Mouse (Mus musculus): ENCODE measurements around the gene Tlx2. TPM values are rescaled to one million over a fixed set of nuclear protein-coding genes. Genes with fewer than 3 reads are reported as not detected.

Gene Tlx2
- polyA plus RNA-seq, 1 experiment: not detected

DNA sequence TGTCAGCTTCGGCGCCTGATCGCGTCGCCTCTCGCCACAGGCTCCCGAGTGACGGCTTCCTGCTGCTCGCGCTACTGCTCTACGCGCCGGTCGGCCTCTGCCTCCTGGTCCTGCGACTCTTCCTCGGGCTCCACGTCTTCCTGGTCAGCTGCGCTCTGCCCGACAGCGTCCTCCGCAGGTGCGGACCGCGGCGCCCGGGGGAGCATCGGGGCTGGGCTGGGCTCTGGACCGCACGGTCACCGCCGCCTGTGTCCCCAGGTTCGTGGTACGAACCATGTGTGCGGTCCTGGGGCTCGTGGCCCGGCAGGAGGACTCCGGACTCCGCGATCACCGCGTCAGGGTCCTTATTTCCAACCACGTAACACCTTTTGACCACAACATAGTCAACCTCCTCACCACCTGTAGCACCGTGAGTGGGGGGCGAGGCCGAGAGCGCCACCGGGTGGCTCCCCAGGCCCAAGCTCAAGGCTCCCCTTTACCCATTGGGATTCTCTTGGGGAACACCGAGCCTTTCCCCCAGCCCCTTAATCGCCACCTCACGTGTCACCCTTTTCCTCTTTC, 15.1 kb downstream of the Tlx2 start, which contains the start of gene Htra2:
Htra2 (minus strand) TSS at position 403 of the 561 bp plus-strand sequence.
- no peak for DNase-seq (ENCODE audit: low read depth)

DNA sequence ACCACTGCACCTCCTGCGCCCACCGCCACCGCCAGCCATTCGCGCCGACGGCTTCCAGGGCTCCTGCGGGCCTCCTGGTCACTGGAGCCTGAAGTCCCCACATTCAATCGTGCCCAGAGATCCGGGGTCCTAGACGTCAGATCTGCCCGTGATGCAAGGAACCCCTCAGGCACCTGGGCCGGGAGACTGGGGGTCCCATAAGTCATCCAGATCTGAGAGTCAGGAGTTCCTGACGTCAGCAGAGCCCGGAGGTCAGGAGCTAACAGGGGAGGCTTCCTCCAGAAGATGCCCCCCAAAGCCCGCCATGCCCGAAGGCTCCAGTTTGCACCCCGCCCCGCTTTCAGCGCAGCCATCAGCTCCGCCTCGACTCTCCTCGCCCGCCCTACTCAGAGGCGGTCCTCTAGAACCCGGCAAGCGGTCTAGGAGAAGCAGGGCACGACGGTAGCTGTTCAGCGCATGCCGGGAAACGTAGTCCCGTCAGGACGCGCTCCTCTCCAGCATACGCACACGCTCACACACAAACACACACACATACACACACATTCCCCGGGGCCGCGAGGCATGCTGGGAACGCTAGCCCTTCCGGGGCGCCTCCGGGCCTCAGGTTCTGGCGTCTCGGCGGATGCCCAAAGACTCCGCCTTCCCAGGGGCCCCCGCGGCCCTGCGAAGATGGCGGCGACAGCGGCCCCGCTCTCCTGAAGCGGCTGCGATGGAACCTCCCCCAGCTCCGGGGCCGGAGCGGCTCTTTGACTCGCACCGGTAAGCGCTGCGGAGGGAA, 15.8 kb downstream of the Tlx2 start, which contains the start of gene Aup1:
Aup1 (plus strand) TSS at position 448 of the 778 bp plus-strand sequence.
- peak; percentile 60 for DNase-seq (ENCODE audit: low read depth)

DNA sequence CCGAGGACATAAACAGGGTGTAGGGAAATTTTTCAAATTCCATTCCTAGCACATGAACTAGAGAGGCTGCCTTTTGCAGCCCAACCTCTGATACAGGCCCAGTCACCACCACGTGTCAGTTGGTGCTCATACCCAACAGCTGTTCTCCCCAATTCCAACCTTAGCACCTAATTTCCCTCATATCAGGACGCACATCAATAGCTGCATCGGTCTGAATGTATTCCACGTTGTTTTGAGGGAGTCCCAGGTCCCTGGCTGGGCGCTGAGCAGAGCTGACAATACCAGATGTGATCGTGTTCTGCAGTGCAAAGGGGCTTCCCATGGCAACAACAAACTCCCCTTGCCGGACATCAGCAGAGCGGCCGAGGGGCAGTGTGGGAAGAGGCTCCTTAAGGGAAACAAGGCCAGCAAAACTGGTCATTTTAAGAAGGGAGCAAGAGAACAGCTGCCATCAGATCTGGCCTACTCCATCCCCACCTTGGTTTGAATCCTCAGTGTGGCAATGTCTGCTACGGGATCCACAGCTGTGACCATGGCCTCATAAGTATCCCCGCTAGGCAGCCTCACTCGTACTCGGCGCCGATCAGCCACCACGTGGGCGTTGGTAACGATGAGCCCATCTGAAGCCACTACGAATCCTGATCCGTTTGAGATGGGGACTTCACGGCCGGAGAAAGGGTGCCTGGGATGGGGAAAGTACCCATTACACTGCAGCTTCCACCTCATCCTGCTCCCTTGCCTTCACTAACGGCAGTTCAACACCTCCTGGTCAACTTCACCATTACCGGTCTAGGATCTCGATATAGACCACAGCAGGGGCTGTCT, 16.7 kb downstream of the Tlx2 start:
- DNase-seq (ENCODE audit: low read depth): no peak

DNA sequence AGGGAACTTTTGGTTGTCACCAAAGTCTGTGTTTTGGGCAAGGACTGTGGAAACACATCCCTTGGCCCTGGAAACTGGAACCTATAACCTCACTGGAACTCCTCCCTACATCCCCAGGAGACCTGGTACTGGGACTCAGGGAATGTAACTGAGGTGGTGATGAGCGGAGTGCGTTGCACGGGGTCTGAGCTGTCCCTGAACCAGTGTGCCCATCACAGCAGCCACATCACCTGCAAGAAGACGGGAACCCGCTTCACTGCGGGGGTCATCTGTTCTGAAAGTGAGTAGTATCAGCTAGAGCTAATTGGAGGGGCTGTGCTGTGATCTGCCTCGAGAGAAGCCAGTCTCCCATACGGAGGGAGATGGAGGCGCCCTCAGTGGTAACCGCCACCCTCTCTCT, 20.7 kb downstream of the Tlx2 start:
- DNase-seq (ENCODE audit: low read depth): no peak

DNA sequence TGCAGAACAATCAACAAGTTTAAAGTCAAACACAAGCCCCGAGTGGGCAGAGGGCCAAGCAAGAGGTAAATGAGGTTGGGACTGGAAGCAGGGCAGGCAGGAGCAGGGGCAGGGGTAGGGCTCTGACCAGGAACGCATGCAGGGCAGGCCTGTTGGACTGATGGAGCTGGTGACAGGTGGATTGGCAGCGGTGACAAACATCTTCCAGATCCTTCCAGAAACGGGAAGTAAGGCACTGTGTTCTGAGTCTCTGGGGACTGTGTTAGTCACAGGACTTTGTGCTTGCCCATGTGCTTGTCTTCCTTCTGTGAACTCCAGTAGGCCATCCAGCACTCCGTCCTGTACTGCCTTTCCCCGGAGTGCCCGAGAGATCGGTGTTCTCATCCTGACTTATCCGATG, 25.4 kb downstream of the Tlx2 start:
- no peak for DNase-seq (ENCODE audit: low read depth)

DNA sequence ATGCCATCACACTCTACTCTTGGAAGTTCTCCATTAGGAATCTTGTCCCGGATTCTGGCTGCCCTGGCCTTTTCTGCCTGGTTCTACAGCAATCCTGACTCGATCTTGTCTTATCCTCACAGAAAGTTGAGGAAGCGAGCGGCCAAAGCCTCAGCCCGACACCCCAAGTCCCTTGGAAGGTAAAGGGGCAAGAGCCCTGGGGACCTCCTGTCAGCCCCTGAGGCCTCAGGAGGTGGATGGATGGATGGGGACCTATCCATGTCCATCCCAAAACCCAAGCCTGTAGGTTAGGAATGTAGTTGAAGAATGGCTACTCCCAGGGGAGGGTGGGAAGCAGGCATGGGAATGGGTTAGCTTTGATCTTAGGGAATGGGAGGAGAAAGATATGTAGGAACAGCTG, 26.1 kb downstream of the Tlx2 start:
- no peak for DNase-seq (ENCODE audit: low read depth)

DNA sequence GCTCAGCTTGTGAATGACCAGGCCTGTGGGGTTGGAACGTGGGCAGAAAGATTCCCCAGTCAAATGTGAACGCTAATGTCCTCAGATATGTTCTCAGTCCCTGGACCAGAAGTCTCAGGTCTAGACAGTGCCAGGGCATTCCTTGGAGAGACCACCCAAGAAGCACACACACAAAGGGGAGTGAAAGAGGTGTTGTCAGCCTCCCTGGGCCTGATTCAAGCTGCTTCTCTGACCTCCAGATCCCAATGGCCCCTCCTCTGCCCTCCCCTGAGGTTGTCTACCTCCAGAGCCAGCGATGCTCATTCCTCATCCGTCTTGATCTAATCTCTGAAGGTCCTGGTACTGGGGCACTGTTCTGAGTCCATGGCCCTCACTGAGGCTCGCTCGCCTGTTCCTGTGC, 26.5 kb downstream of the Tlx2 start:
- DNase-seq (ENCODE audit: low read depth): no peak

DNA sequence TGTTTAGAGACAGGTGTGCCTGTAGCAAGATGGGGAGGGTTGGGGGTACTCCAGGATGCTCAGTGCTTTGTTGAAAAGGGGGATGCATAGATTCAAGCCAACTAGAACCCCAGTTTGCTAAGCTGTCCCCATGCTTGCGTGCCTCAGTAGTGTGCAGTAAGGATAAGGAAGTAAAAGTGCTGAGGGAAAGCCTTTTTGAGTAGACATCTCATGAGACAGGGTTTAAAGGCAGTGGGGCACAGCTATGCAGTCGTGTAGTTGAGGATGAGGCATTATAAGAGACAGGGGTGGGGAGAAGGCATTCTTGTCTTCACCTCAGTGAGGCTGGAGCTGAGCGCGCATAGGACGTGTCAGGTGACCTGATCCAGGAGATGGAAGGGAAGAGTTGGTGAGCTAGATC, 29.5 kb downstream of the Tlx2 start:
- no peak for DNase-seq (ENCODE audit: low read depth)

DNA sequence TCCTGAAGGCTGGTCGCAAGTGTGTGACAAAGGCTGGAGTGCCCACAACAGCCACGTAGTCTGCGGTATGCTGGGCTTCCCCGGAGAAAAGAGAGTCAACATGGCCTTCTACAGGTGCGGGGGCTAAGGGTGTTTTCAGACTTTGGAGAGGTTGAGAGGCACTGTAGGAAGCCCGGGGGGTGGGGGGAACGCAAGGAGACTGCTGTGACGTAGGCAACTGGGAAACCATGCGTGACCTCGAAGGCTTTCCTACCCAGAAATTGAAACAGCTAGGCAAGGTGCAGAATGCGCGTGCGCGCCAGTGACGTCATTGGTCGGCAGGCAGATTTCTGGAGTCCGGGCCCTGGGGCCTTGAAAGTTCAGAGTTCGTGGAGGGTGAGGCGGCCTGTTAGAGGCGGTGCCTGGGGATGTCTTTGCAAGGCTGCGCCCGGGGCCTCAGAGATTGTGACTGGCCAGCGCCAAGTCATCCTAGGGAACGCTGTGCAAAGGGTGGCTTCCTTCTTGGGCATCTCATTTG, 31.5 kb downstream of the Tlx2 start:
- DNase-seq (ENCODE audit: low read depth): no peak

DNA sequence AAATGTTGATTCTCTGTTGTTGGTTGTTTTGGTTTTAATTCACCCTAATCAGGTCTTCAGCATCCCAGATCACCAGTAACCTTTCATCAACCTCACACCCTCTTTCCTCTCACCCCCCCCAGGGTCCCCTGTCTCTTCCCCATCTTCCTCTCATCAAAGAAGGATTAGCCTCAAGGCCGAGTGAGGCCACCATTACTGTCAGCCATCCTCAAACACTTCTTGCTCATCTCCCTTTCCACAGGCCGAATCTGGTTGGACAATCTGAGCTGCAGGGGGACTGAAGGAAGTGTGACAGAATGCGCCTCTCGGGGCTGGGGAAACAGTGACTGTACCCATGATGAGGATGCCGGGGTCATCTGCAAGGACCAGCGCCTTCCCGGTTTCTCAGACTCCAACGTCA, 32.9 kb downstream of the Tlx2 start:
- DNase-seq (ENCODE audit: low read depth): no peak

DNA sequence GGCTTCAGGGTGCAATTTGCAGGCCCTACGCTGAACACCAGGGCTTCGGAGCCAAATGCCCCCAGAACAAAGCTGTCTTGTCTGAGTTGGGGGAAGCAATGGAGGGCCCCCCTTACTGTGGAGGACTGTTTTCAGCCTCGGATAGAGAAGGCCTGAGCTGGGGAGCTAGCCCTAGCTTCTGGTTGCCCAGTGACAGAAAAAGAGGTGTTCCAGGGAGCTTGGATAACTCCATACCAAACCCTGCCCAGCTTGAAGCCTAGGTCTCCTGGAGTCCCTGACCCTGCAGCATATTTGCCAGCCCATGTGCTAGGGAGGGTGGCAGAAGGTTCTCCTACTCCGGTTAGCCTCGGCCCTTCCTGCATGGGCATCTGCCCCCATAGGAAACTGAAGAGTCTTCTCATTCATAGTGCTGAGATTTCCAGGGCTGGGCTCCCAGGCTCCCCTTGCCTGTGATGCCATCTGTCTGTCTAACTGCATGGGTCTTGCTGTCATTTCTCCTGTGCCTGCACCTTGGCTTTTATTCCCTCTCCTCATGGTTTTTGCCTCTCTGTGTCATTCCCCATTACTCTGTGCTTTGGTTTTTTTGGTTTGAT, 35.5 kb downstream of the Tlx2 start:
- DNase-seq (ENCODE audit: low read depth): no peak

DNA sequence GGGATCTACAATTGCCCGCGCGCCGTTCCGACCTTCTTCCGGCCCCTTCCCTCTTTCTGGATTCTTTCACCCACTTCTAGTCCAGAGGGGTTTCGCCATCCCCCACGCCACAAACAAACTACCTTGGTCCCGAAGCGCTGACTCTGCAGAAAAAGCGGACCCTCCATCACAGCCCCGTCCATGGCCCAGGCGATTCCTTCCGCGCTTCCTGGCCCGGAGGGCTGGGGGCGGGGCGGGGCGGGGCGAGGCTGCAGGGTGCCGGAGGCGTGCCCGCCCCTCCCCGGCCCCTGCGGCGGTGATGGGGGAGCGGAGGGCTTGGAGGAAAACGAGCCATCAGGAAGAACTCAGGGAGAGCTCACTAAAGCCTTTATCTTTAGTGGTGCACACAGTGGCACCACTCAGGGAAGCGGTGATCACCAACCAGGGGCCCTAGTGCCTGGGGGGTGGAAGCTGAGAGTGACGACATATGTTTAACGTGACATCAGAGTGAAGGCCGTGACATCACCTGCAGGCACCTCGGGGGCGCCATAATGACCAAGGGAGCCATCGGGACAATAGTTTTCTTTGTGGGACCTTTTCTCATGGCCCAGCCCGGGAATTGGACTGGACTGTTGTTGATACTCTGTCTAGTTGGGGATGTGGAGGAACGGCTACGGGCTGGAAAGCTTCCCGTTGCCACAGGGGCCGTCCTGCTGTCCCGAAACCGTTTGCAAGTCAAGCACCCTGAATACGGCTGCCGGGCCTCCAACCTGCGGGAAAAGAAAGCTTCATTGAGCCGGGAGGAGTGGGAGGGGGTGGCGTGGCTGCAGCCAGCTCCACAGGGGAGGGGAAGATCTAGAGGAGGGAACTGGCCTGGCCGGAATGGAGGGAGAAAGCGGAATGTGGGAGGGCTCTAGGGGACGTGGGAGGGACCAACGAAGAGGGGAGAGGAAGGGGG, 36.6 kb downstream of the Tlx2 start, which contains the start of the genes Dok1 and Loxl3:
Dok1 (minus strand) TSS at position 223 of the 937 bp plus-strand sequence.
Loxl3 (plus strand) TSS at position 925 of the 937 bp plus-strand sequence.
- no peak for DNase-seq (ENCODE audit: low read depth)

DNA sequence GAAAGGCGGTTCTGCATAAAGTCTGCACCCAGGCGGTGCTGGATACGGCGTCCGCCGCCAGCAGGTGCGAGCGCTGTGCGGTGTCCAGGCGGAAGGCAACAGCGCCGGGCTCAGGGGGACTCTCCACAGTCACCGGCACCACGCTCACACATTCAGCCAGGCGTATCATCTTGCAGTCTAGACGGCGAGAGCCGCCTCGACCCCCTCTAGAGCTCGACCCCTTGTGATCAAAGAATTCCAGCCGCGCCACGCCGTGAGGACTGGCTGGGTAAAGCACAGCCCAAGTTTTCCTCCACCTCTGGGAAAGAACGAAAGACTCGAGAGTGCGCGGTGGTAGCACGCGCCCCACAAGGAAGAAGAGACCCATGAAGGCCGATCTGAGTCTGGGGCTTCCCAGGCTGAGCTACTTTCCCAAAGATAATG, 37.3 kb downstream of the Tlx2 start:
- DNase-seq (ENCODE audit: low read depth): no peak

DNA sequence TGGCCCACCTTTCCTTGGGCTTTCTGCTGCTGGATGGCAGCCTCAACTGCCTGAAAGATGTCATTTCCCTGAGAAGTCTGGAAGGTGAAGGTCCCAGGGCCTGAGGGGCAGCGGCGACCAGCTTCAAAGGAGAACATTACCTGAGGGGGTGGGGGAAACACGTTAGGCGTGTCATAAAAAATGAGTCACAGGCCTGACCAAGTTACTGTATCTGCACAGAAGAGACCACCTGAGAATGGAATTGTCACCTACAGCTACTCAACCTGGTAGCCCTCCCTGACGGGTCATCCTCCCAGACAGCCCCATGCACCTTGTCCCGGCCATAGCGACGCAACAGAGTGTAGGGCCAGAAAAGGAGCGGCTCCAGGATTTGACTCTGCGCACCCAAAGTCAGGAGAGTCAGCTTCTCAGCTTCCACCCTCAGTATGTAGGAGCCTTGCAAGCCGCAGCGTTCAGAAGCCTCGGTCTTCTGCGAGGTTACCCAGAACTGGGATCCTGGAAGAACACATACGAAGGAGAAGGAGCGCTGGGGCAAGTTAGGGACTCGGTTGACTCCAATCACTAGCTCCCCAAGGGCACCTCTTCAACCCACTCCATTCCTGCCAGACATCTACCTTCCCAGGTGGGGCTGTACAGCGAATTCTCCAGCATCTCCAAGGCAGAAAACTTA, 38.0 kb downstream of the Tlx2 start:
- no peak for DNase-seq (ENCODE audit: low read depth)

DNA sequence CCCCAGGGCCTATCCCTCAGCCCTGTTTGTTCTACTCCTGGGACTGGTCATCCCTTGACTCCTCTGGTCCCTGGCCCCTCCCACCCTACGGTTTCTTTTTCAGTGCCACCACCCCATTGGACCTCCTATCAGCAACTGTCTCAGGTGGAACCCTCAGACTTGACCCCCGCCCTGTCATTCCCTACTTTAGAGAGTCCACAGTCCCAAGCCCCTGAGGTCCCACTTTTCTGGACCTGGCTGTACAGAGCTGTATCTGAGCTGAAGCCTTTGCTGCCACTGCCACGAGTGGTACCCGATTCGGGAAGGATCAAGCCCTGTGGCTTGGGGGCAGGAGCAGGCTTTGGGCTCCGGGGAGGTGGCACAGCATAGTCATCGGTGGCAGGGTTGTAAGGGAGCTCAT, 39.0 kb downstream of the Tlx2 start:
- DNase-seq (ENCODE audit: low read depth): no peak

DNA sequence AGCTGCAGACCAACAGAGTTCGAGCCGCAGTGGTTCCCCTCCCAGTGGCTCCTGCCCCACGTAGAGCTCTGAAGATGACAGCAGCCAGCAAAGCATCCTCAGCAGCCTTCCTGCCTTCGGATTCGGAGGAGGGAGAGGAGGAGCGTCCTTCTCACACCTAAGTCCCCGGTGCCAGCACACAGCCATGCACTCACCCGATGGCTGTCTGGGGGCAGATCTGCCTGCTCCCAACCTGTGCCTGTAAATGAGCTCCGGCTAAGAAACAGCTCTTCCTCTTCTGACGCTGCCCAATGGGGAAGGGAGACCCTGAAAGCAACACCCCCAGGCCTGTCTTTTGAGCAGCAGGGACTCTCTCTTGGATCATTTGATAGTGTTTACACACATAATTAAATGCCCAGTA, 40.3 kb downstream of the Tlx2 start:
- DNase-seq (ENCODE audit: low read depth): no peak

DNA sequence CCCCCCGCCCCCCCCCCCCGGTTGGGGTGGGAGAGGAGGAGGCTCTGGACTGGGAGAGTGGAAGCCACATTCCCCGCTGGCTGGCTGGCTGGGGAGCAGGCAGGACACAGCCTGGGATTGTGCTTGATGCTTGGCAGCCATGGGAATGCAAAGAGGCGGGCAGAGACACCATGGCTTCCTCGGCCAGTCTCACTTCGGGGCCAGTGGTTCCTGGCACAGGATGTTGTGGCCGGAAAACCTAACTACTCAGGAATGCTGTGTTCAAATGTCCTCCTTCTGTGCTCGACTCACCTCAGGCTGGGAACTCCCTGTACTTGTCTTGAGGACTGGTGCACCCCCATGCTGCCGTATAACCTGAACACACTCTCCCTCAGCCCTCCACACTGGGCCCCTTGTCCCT, 42.4 kb downstream of the Tlx2 start:
- no peak for DNase-seq (ENCODE audit: low read depth)

DNA sequence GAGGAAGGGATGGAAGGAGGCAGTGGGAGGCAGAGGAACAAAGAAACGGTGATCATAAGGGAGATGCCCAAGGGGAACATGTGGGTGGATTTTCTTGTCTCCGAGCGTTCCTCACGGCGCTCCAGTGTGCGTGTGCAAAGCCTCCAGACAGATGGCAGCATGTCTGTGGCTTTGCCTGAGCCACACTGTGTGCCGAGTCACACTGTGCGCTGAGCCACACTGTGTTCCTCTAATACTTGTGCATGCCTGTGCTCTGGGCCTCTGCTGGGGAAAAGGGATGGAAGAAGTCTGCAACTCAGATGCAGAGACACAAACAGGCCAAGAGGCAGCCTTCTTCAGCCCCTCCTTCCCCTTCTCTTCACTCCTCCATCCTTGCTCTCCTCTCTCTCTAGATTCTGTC, 42.8 kb downstream of the Tlx2 start:
- DNase-seq (ENCODE audit: low read depth): no peak

DNA sequence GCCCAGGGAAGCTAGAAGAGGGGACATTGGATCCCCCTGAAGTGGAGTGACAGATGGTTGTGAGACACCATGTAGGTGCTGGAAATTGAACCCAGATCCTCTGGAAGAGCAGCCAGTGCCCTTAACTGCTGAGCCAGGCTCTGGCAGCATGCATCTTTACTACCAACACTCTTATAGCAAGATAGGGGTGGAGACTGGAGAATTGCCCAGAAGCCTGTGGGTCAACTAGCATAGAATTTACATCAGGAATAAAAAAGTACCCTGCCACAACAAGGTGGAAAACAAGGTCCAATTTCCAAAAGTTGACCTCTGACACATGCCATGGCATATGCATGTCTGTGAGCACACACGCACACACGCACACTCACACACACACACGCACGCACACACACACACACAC, 44.9 kb downstream of the Tlx2 start:
- no peak for DNase-seq (ENCODE audit: low read depth)

DNA sequence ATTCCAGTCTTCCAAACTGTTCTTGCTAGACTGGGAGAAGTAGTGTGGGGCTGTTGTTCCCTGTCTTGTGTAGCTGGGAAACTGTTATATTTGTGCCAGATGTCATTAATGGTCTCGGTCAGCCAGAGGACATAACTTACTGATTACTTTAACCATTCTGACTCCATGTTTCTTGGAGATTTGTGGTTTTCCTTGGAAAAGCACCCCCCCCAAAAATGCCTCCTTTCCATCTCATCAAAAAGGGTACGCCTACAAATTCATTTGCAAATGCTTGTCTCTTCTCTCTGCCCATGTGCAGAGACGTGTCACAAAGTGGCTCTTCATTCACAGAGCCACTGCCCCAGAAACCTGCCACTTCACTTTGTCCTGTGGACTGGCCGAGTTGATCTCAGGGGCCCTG, 45.7 kb downstream of the Tlx2 start:
- DNase-seq (ENCODE audit: low read depth): no peak

Measured in gonadal fat pad, adult 2 months (tissue).